Mouse (Mus musculus) left cerebral cortex, adult 2 months (tissue): ENCODE data around the gene Rnf34. TPM values are rescaled to one million over a fixed set of nuclear protein-coding genes. Genes with fewer than 3 reads are reported as not detected.
A peak's percentile ranks its signal among the peaks of the same experiment; 100 is the strongest.

ENCODE experiments used
- DNase-seq, 2 experiments: peaks; one replicate each; pipeline ENCODE4 v3.0.0; 2021 to 2022; ENCODE audit warnings: low spot score in 2 of 2, mixed read lengths in 1 of 2; ENCODE audit errors: extremely low spot score in 1 of 2
- H3K27ac ChIP-seq: fragments of 200-600 bp; 2 replicates; pipeline ENCODE4 v1.8.1; 2022
- H3K4me3 ChIP-seq: fragments of 200-600 bp; 2 replicates; pipeline ENCODE4 v1.8.1; 2022
- CTCF ChIP-seq: fragments of 200-600 bp; IDR thresholded peaks from 2 replicates; pipeline ENCODE4 v1.8.1; 2022; ENCODE audit warnings: antibody characterized with exemption, mild to moderate bottlenecking, moderate library complexity
- intact Hi-C: fragments of 180-260 bp; cut with DNase I; formaldehyde crosslinking; loops from one replicate; pipeline ENCODE4 v1.15.1; 2025
- long read RNA-seq, 2 experiments: library from polyadenylated mRNA; stranded (forward); transcript quantifications; one replicate each; pipeline ENCODE4 v2.0.0; 2021; ENCODE audit warnings: borderline mapping rate in 2 of 2
- total RNA-seq, 2 experiments: library from RNA; stranded (reverse); gene quantifications; 2 replicates each; pipeline ENCODE4 v1.2.3; 2021

Rnf34 gene
- 10 to 100 TPM; 51.5 to 56.3 TPM for total RNA-seq
- long read RNA-seq, experiment 1, full-length matches to known transcripts = 68 of 78 reads
- long read RNA-seq, experiment 1, partial matches to known transcripts = 8 of 78 reads
- long read RNA-seq, experiment 1, other reads (novel, unspliced or antisense) = 2 of 78 reads
- long read RNA-seq, experiment 2, full-length matches to known transcripts = 36 of 48 reads
- long read RNA-seq, experiment 2, partial matches to known transcripts = 8 of 48 reads
- long read RNA-seq, experiment 2, other reads (novel, unspliced or antisense) = 4 of 48 reads

GRCm38 (mm10) chr5:122849521-122850318 lies at the start of gene Rnf34:
Rnf34 (plus strand) TSS chr5:122850048.
- intact Hi-C loops = loop anchor here (1.0 kb wide), 1 partner anchor 28 kb away; the partner anchor contains the start of gene Anapc5
- TF ChIP-seq CTCF = no peak
- peak; percentile 95 to 98 for DNase-seq
- peak within 1 kb of the TSS; percentile 97 for H3K27ac ChIP-seq
- peak within 1 kb of the TSS; percentile 95 for H3K4me3 ChIP-seq

DNA sequence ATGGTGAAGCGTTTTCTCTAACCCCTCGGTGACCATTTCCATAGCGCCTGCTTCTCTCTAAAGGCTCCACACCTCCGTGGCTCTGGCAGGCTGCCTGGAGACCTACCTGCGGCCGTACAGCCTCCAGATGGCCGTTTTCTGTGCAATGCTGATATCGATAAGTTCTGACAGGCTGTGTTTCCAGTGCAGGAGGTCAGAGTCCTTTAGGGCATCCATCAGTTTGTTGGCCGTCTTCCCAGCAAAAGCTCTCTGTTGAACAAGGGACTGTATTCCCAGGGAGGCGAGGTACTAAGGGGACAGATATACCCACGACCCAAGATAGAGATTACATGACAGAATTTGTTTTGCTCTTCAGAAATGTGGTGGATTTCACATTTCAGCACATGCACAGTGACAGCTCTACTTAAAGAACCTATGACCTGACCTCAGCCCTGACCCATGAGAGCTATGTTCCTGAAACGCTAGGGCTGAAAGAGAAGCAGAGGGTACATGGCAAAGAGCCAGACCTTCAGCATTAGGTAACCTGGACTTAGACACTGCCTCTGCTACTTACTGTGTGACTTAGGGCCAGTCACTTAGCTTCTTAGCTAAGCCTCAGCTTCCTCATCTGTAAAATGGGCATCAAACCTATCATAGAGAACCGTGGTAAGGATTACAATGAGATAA lies 49.4 kb upstream of the Rnf34 start:
- Histone ChIP-seq H3K4me3 (no peak overlapping the region), H3K27ac (no peak overlapping the region)
- TF ChIP-seq CTCF = no peak
- intact Hi-C loops = no loop called here
- DNase-seq = no peak

- intact Hi-C loops = no loop called here
- no peak overlapping the region for H3K4me3 ChIP-seq
- TF ChIP-seq CTCF = no peak
Measured at GRCm38 (mm10) chr5:122801684-122802083, 48.2 kb upstream of the Rnf34 start.

GRCm38 (mm10) chr5:122802706-122803105 lies 47.1 kb upstream of the Rnf34 start:
- TF ChIP-seq CTCF = no peak
- DNase-seq = no peak
- no peak overlapping the region for H3K27ac ChIP-seq
- intact Hi-C loops = no loop called here
- H3K4me3 ChIP-seq = no peak overlapping the region

More at GRCm38 (mm10) chr5:122801684-122802083, 48.2 kb upstream of the Rnf34 start:
- no peak for DNase-seq
- H3K27ac ChIP-seq = no peak overlapping the region

- no peak overlapping the region for H3K4me3 ChIP-seq
- DNase-seq = no peak
- no peak overlapping the region for H3K27ac ChIP-seq
- intact Hi-C loops = no loop called here
- peak; percentile 55 for TF ChIP-seq CTCF
Measured at GRCm38 (mm10) chr5:122805503-122805902, 44.3 kb upstream of the Rnf34 start.

- intact Hi-C loops = no loop called here
- peak in 1 of 2 experiments; percentile 47 for DNase-seq
- Histone ChIP-seq H3K27ac (no peak overlapping the region), H3K4me3 (no peak overlapping the region)
- TF ChIP-seq CTCF = peak; percentile 44
Measured at GRCm38 (mm10) chr5:122811364-122812079, 38.3 kb upstream of the Rnf34 start.

DNA sequence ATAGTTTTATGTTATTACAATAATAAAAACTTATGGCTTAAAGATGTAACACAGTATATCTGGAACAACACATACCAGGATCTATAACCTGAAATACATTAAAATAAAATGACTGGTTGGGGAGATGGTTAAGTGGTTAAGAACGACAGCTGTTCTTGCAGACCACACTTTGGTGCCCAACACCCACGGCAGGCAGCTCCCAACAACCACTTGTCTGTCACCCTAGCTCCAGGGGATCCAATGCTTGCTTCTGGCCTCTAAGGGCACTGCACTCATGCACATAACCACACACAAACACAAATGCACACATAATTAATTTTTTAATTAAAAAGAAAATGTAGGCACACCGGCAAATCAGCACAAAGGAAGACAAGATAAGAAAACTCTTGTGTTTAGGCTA lies 37.1 kb upstream of the Rnf34 start:
- no peak for TF ChIP-seq CTCF
- H3K27ac ChIP-seq = no peak overlapping the region
- intact Hi-C loops = no loop called here
- DNase-seq = no peak
- H3K4me3 ChIP-seq = no peak overlapping the region

DNA sequence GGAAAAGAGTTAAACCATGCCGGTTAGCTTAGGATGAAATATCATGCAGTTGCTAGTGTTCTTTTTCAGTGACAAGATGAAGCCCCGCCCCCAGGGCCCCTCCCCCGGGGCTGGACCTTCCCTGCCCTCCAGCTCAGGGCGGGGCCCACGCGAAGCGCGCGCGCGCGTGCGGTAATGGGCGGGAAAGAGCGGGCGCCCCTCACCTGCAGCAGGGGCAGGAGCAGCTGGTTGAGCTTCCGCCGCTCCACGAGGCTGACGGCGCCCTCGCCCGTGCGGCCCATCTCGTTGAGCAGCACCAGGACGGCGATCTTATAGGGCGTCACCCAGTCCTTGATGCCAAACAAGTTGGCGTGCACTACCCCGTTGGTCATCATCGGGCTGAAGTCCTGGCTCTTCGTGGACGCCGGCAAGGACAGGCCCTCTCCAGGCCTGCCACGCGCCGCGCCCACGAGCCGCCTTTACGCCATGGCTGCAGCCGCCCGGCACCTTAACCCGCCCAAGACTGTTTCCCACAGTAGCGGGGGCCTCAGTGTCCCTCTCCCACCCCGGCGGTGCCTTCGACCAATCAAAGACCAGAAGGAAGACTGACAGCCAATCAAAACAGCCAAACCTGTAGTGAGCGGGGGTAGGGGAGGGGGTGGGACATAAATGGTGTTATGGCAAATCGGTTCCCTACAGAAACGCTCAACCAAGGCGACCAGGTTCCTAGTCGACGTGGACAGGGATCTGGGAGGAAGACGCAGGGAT lies 28.9 kb upstream of the Rnf34 start, which contains the start of gene Anapc5:
Anapc5 (minus strand) TSS at position 563 of the 747 bp plus-strand sequence.
- intact Hi-C loops = loop anchor here (1.0 kb wide), 1 partner anchor 29 kb away; the partner anchor contains the start of gene Rnf34
- H3K4me3 ChIP-seq = peak within 1 kb of the TSS; percentile 87
- peak within 1 kb of the TSS; percentile 92 for H3K27ac ChIP-seq
- peak; percentile 87 to 90 for DNase-seq
- no peak for TF ChIP-seq CTCF

GRCm38 (mm10) chr5:122821524-122821885 lies 28.3 kb upstream of the Rnf34 start:
- H3K27ac ChIP-seq = peak overlapping the region; percentile 92
- no peak for DNase-seq
- TF ChIP-seq CTCF = no peak
- intact Hi-C loops = loop anchor here (1.0 kb wide), 1 partner anchor 29 kb away; the partner anchor contains the start of gene Rnf34
- peak overlapping the region; percentile 87 for H3K4me3 ChIP-seq

DNA sequence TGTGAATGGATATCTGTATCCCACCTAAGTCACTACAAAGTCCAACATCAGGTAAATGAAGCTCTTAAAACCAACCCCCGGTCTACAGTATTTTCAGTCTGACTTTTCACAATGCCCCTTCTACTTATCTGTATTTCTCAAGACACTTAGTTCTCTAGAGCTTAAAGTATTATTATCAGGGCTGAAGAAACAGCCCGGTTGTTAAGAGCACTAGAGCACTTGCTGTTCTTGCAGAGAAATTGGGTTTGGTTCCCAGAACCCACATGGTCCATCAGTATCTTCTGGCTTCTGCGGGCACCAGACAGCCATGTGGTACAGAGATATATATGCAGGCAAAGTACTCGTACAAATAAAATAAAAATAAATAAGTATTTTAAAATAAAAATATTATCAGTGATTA lies 27.4 kb upstream of the Rnf34 start:
- no peak overlapping the region for H3K4me3 ChIP-seq
- no peak overlapping the region for H3K27ac ChIP-seq
- no peak for TF ChIP-seq CTCF
- no peak for DNase-seq
- intact Hi-C loops = no loop called here

GRCm38 (mm10) chr5:122823976-122824375 lies 25.9 kb upstream of the Rnf34 start:
- no peak; the same call in 1 of the 2 replicates for TF ChIP-seq CTCF
- intact Hi-C loops = no loop called here
- no peak overlapping the region for H3K4me3 ChIP-seq
- no peak overlapping the region for H3K27ac ChIP-seq
- DNase-seq = no peak
